Mouse (Mus musculus) hindbrain, embryonic 15.5 days (tissue): ENCODE measurements around the gene Cachd1. TPM values are rescaled to one million over a fixed set of nuclear protein-coding genes. Genes with fewer than 3 reads are reported as not detected.

Experiments
- ATAC-seq: fragments of 200-750 bp; cut with Nextera tagmentation; 2 replicates; pipeline ENCODE4 v1.8.0; 2017; ENCODE audit warnings: low read depth, moderate number of reproducible peaks, moderate TSS enrichment; ENCODE audit not compliant: low FRiP score
- H3K27ac ChIP-seq: fragments of 300-500 bp; sonication (generic); replicated peaks from 2 replicates; pipeline ENCODE4 v1.5.1; 2015; ENCODE audit warnings: mild to moderate bottlenecking, inconsistent platforms
- H3K27me3 ChIP-seq: fragments of 300-500 bp; sonication (generic); 2 replicates; pipeline ENCODE4 v1.6.1; 2015; ENCODE audit warnings: control low read depth, inconsistent platforms
- H3K36me3 ChIP-seq: fragments of 300-500 bp; sonication (generic); 2 replicates; pipeline ENCODE4 v1.6.1; 2015; ENCODE audit warnings: control low read depth, inconsistent platforms
- H3K4me1 ChIP-seq: fragments of 300-500 bp; sonication (generic); replicated peaks from 2 replicates; pipeline ENCODE4 v1.6.1; 2015; ENCODE audit warnings: control low read depth, inconsistent platforms
- H3K4me2 ChIP-seq: fragments of 300-500 bp; sonication (generic); 2 replicates; pipeline ENCODE4 v1.6.1; 2015; ENCODE audit warnings: moderate library complexity, mild to moderate bottlenecking, inconsistent platforms
- H3K4me3 ChIP-seq: fragments of 300-500 bp; sonication (generic); 2 replicates; pipeline ENCODE4 v1.5.1; 2015; ENCODE audit warnings: mild to moderate bottlenecking, inconsistent platforms
- H3K9ac ChIP-seq: fragments of 300-500 bp; sonication (generic); 2 replicates; pipeline ENCODE4 v1.6.1; 2015; ENCODE audit warnings: inconsistent platforms
- H3K9me3 ChIP-seq: fragments of 300-500 bp; sonication (generic); 2 replicates; pipeline ENCODE4 v1.6.1; 2016; ENCODE audit warnings: control low read depth, inconsistent platforms
- WGBS: fragments of 180-500 bp; shearing (Covaris S2); methylation state at CpG from one replicate; pipeline ENCODE4 v1.1.7; 2015; 5-methylcytosine and 5-hydroxymethylcytosine counted together
- polyA plus RNA-seq: library from polyadenylated mRNA; unstranded; fragments of >200 nt; fragmentation: Nextera tagmentation; extraction: Ambion mirVana; gene quantifications from 2 replicates; pipeline ENCODE4 v1.2.1, GENCODE M21; 2015

The Cachd1 gene
- polyA plus RNA-seq, 1 experiment from 2014 or later: 21.9 TPM

GRCm38 (mm10) chr4:100913666-100914065 is 137.2 kb downstream of the Cachd1 start:
- Histone ChIP-seq H3K4me1 (peaks cover 40% of the 10 kb centered on the region), H3K36me3 (no peaks in the 10 kb centered on the region; the same call in 1 of the 2 replicates), H3K9me3 (no peaks in the 10 kb centered on the region), H3K4me3 (no peak overlapping the region), H3K4me2 (no peak overlapping the region), H3K9ac (no peak overlapping the region), H3K27ac (no peak overlapping the region), H3K27me3 (no peaks in the 10 kb centered on the region)
- ATAC-seq: no peak
- 25% methylated on average over 4 of the region's 4 CpGs for WGBS

GRCm38 (mm10) chr4:100914532-100914931 is 138.1 kb downstream of the Cachd1 start:
- H3K4me3 ChIP-seq: no peak overlapping the region
- no peak overlapping the region for H3K9ac ChIP-seq
- H3K36me3 ChIP-seq: no peaks in the 10 kb centered on the region; the same call in 1 of the 2 replicates
- 29% methylated on average over 3 of the region's 3 CpGs for WGBS
- no peak for ATAC-seq
- peaks cover 33% of the 10 kb centered on the region for H3K4me1 ChIP-seq
- no peak overlapping the region for H3K27ac ChIP-seq
- no peaks in the 10 kb centered on the region for H3K27me3 ChIP-seq
- H3K4me2 ChIP-seq: no peak overlapping the region
- no peaks in the 10 kb centered on the region for H3K9me3 ChIP-seq

GRCm38 (mm10) chr4:100915093-100915492 is 138.6 kb downstream of the Cachd1 start:
- Histone ChIP-seq H3K9me3 (no peaks in the 10 kb centered on the region), H3K4me3 (no peak overlapping the region), H3K36me3 (peaks cover 3% of the 10 kb centered on the region; the same call in 1 of the 2 replicates), H3K4me2 (no peak overlapping the region), H3K4me1 (peaks cover 28% of the 10 kb centered on the region), H3K27ac (no peak overlapping the region), H3K27me3 (no peaks in the 10 kb centered on the region), H3K9ac (no peak overlapping the region)
- ATAC-seq: no peak
- WGBS: 89% methylated on average over 2 of the region's 2 CpGs

- Histone ChIP-seq H3K9ac (no peak overlapping the region), H3K27me3 (no peaks in the 10 kb centered on the region), H3K4me2 (no peak overlapping the region), H3K4me3 (no peak overlapping the region), H3K27ac (no peak overlapping the region), H3K4me1 (peaks cover 18% of the 10 kb centered on the region), H3K36me3 (peaks cover 3% of the 10 kb centered on the region; the same call in 1 of the 2 replicates), H3K9me3 (no peaks in the 10 kb centered on the region)
- 93% methylated on average over 1 of the region's 1 CpGs for WGBS
- no peak for ATAC-seq
These were observed 141.0 kb downstream of the Cachd1 start for GRCm38 (mm10) chr4:100917511-100917910.

GRCm38 (mm10) chr4:100920413-100920812 is 143.9 kb downstream of the Cachd1 start:
- peaks cover 10% of the 10 kb centered on the region for H3K4me1 ChIP-seq
- H3K36me3 ChIP-seq: peaks cover 3% of the 10 kb centered on the region; the same call in 1 of the 2 replicates
- WGBS: 48% methylated on average over 1 of the region's 1 CpGs
- no peaks in the 10 kb centered on the region for H3K9me3 ChIP-seq
- ATAC-seq: no peak
- no peak overlapping the region for H3K4me2 ChIP-seq
- H3K4me3 ChIP-seq: no peak overlapping the region
- no peak overlapping the region for H3K9ac ChIP-seq
- H3K27me3 ChIP-seq: no peaks in the 10 kb centered on the region
- no peak overlapping the region for H3K27ac ChIP-seq

- no peak overlapping the region for H3K4me3 ChIP-seq
- no peaks in the 10 kb centered on the region for H3K27me3 ChIP-seq
- H3K36me3 ChIP-seq: peaks cover 3% of the 10 kb centered on the region; the same call in 1 of the 2 replicates
- no peak overlapping the region for H3K27ac ChIP-seq
- no peak for ATAC-seq
- H3K9me3 ChIP-seq: no peaks in the 10 kb centered on the region
- no peak overlapping the region for H3K4me2 ChIP-seq
- WGBS: 80% methylated on average over 11 of the region's 11 CpGs
- H3K9ac ChIP-seq: no peak overlapping the region
- H3K4me1 ChIP-seq: peaks cover 10% of the 10 kb centered on the region
These were observed 146.5 kb downstream of the Cachd1 start for GRCm38 (mm10) chr4:100922816-100923554.

- H3K9ac ChIP-seq: no peak overlapping the region
- peaks cover 10% of the 10 kb centered on the region for H3K4me1 ChIP-seq
- no peaks in the 10 kb centered on the region for H3K27me3 ChIP-seq
- H3K27ac ChIP-seq: no peak overlapping the region
- 0 out of 2 replicates have a peak, but pooled peaks cover 3% of the 10 kb centered on the region for H3K36me3 ChIP-seq
- WGBS: 75% methylated on average over 6 of the region's 6 CpGs
- H3K9me3 ChIP-seq: no peaks in the 10 kb centered on the region
- no peak overlapping the region for H3K4me2 ChIP-seq
- H3K4me3 ChIP-seq: no peak overlapping the region
- no peak for ATAC-seq
These were observed 147.1 kb downstream of the Cachd1 start for GRCm38 (mm10) chr4:100923598-100923997.

- ATAC-seq: no peak
- no peak overlapping the region for H3K9ac ChIP-seq
- peaks cover 10% of the 10 kb centered on the region for H3K4me1 ChIP-seq
- no peak overlapping the region for H3K4me3 ChIP-seq
- no peak overlapping the region for H3K27ac ChIP-seq
- WGBS: 76% methylated on average over 4 of the region's 4 CpGs
- H3K4me2 ChIP-seq: no peak overlapping the region
- H3K9me3 ChIP-seq: no peaks in the 10 kb centered on the region
- H3K27me3 ChIP-seq: no peaks in the 10 kb centered on the region
- 0 out of 2 replicates have a peak, but pooled peaks cover 3% of the 10 kb centered on the region for H3K36me3 ChIP-seq
These were observed 147.8 kb downstream of the Cachd1 start for GRCm38 (mm10) chr4:100924276-100924675.

- no peaks in the 10 kb centered on the region for H3K27me3 ChIP-seq
- 91% methylated on average over 1 of the region's 1 CpGs for WGBS
- no peak overlapping the region for H3K27ac ChIP-seq
These were observed 148.7 kb downstream of the Cachd1 start for GRCm38 (mm10) chr4:100925153-100925552.

GRCm38 (mm10) chr4:100926608-100927007 is 150.1 kb downstream of the Cachd1 start:
- no peak for ATAC-seq
- WGBS: 80% methylated on average over 3 of the region's 3 CpGs
- Histone ChIP-seq H3K4me3 (no peak overlapping the region), H3K4me2 (no peak overlapping the region), H3K9ac (no peak overlapping the region), H3K36me3 (no peaks in the 10 kb centered on the region), H3K27me3 (no peaks in the 10 kb centered on the region), H3K4me1 (no peaks in the 10 kb centered on the region), H3K27ac (no peak overlapping the region), H3K9me3 (no peaks in the 10 kb centered on the region)

More at GRCm38 (mm10) chr4:100925153-100925552, 148.7 kb downstream of the Cachd1 start:
- Histone ChIP-seq H3K4me3 (no peak overlapping the region), H3K4me1 (peaks cover 10% of the 10 kb centered on the region), H3K9ac (no peak overlapping the region), H3K4me2 (no peak overlapping the region), H3K9me3 (no peaks in the 10 kb centered on the region), H3K36me3 (no peaks in the 10 kb centered on the region)
- no peak for ATAC-seq

GRCm38 (mm10) chr4:100927059-100927458 is 150.6 kb downstream of the Cachd1 start:
- ATAC-seq: no peak
- no peak overlapping the region for H3K4me2 ChIP-seq
- WGBS: 85% methylated on average over 2 of the region's 2 CpGs

GRCm38 (mm10) chr4:100943689-100944088 is 167.2 kb downstream of the Cachd1 start:
- H3K9me3 ChIP-seq: no peaks in the 10 kb centered on the region
- H3K27ac ChIP-seq: no peak overlapping the region
- H3K27me3 ChIP-seq: no peaks in the 10 kb centered on the region
- 56% methylated on average over 7 of the region's 7 CpGs for WGBS
- no peak overlapping the region for H3K9ac ChIP-seq
- ATAC-seq: no peak
- H3K4me1 ChIP-seq: peaks cover 17% of the 10 kb centered on the region
- no peak overlapping the region for H3K4me2 ChIP-seq
- H3K4me3 ChIP-seq: no peak overlapping the region
- no peaks in the 10 kb centered on the region for H3K36me3 ChIP-seq

More at GRCm38 (mm10) chr4:100927059-100927458, 150.6 kb downstream of the Cachd1 start:
- no peaks in the 10 kb centered on the region for H3K9me3 ChIP-seq
- no peaks in the 10 kb centered on the region for H3K4me1 ChIP-seq
- H3K27ac ChIP-seq: no peak overlapping the region
- H3K4me3 ChIP-seq: no peak overlapping the region
- H3K36me3 ChIP-seq: no peaks in the 10 kb centered on the region
- H3K27me3 ChIP-seq: no peaks in the 10 kb centered on the region
- H3K9ac ChIP-seq: no peak overlapping the region
